ENCODE assay signal across 8 mouse cellular contexts in the genomic region with DNA sequence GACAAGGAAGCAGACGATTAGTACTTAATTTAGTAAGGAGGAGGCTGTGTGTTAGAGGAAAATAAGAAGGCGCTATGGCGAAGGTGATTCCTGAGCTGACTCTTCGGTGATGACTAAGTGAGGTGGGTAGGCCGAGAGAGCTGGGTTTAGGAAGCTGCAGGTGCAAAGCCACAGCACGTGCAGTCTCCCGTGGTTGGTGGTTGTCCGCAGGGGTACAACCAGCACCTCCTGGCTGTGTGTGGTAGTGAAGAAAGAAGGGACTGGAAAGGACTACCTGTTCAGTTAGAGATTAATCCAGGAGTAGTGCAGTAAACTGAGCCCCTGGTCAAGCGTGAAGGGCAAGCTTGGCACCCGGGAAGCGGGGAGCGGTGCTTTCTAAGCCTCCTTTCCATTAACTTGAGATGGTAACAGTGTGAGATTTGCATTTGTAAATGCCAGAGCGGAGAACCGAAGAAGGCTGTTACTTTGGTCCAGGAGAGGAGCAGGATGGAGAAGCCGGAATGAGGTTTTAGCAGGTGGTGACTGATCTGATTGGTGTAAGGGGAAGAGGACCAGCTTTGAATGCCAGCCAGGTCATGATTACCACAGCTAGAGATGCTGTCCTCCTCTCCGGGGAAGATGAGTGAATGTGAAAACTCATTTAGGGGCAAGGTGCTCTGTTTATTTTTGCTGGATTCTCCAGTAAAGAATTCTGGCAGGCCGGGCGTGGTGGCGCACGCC. TPM values are rescaled to one million over a fixed set of nuclear protein-coding genes. Genes with fewer than 3 reads are reported as not detected.
DNase-seq lines count a peak whose midpoint lies in the region; ATAC-seq and TF ChIP-seq lines count a peak whose summit lies in the region.

No protein-coding gene starts in this region.

- intact Hi-C loops in heart, postnatal 14 days (cut with DNase I), result no loop called here

- H3K4me2 ChIP-seq in heart, embryonic 12.5 days, result peak overlapping the region; percentile 83
- peak overlapping the region; percentile 91 for H3K4me2 ChIP-seq in hindbrain, embryonic 12.5 days (replicated peaks)
- H3K4me2 ChIP-seq in limb, embryonic 14.5 days (replicated peaks; ENCODE audit: low read depth, low read length, severe bottlenecking), result peak overlapping the region; percentile 94
- H3K4me2 ChIP-seq in neural tube, embryonic 13.5 days, result peak overlapping the region; percentile 84

- H3K4me3 ChIP-seq in heart, embryonic 12.5 days, result peak overlapping the region; percentile 66
- H3K4me3 ChIP-seq in hindbrain, embryonic 12.5 days, result peak overlapping the region; percentile 57
- peak overlapping the region; percentile 64 for H3K4me3 ChIP-seq in limb, embryonic 14.5 days (replicated peaks; ENCODE audit: low read length)
- H3K4me3 ChIP-seq in neural tube, embryonic 13.5 days, result peak overlapping the region; percentile 56

- peak overlapping the region; percentile 1; the same call in 1 of the 2 replicates for H3K27ac ChIP-seq in heart, embryonic 12.5 days (ENCODE audit: poor library complexity, severe bottlenecking)
- no peak overlapping the region for H3K27ac ChIP-seq in hindbrain, embryonic 12.5 days
- H3K27ac ChIP-seq in limb, embryonic 14.5 days (replicated peaks; ENCODE audit: low read depth, low read length), result no peak overlapping the region
- H3K27ac ChIP-seq in neural tube, embryonic 13.5 days (replicated peaks), result peak overlapping the region; percentile 70; the same call in 1 of the 2 replicates

- WGBS in heart, embryonic 12.5 days, result 23% methylated on average over 20 of the region's 20 CpGs
- 22% methylated on average over 20 of the region's 20 CpGs for WGBS in hindbrain, embryonic 12.5 days
- 24% methylated on average over 20 of the region's 20 CpGs for WGBS in limb, embryonic 14.5 days
- 21% methylated on average over 20 of the region's 20 CpGs for WGBS in neural tube, embryonic 13.5 days

- no peak for DNase-seq in heart, postnatal 14 days
- DNase-seq in T-cell, adult 2 months (ENCODE audit: low spot score), result peak; percentile 71
- DNase-seq in limb, embryonic 14.5 days (ENCODE audit: low spot score), result no peak
- DNase-seq in adrenal gland, postnatal 36 days, result no peak
- DNase-seq in adrenal gland, adult 2 months, result no peak

- no peak for TF ChIP-seq POLR2A in limb, embryonic 14.5 days (IDR thresholded peaks at IDR 0.05; ENCODE audit: borderline replicate concordance, extremely low read depth, insufficient read depth, insufficient read length)

- H3K4me1 ChIP-seq in heart, embryonic 12.5 days (replicated peaks), result peaks cover 71% of the 10 kb centered on the region
- peaks cover 41% of the 10 kb centered on the region for H3K4me1 ChIP-seq in hindbrain, embryonic 12.5 days
- H3K4me1 ChIP-seq in limb, embryonic 14.5 days (ENCODE audit: control insufficient read depth, insufficient read depth, low read length), result peaks cover 30% of the 10 kb centered on the region
- H3K4me1 ChIP-seq in neural tube, embryonic 13.5 days (replicated peaks), result peaks cover 55% of the 10 kb centered on the region

- H3K9ac ChIP-seq in heart, embryonic 12.5 days, result peak overlapping the region; percentile 81
- H3K9ac ChIP-seq in hindbrain, embryonic 12.5 days, result peak overlapping the region; percentile 75
- H3K9ac ChIP-seq in limb, embryonic 14.5 days (ENCODE audit: low read depth, low read length, severe bottlenecking), result no peak overlapping the region; the same call in 1 of the 2 replicates
- H3K9ac ChIP-seq in neural tube, embryonic 13.5 days, result peak overlapping the region; percentile 82

- H3K27me3 ChIP-seq in heart, embryonic 12.5 days (replicated peaks), result no peaks in the 10 kb centered on the region
- H3K27me3 ChIP-seq in hindbrain, embryonic 12.5 days, result peaks cover 42% of the 10 kb centered on the region
- 0 out of 2 replicates have a peak, but pooled peaks cover 6% of the 10 kb centered on the region for H3K27me3 ChIP-seq in limb, embryonic 14.5 days (ENCODE audit: control insufficient read depth, insufficient read depth, low read length)
- peaks cover 47% of the 10 kb centered on the region for H3K27me3 ChIP-seq in neural tube, embryonic 13.5 days

- peaks cover 3% of the 10 kb centered on the region; the same call in 1 of the 2 replicates for H3K36me3 ChIP-seq in heart, embryonic 12.5 days
- no peaks in the 10 kb centered on the region for H3K36me3 ChIP-seq in hindbrain, embryonic 12.5 days
- 0 out of 2 replicates have a peak, but pooled peaks cover 8% of the 10 kb centered on the region for H3K36me3 ChIP-seq in limb, embryonic 14.5 days (ENCODE audit: control insufficient read depth, insufficient read depth, low read length)
- H3K36me3 ChIP-seq in neural tube, embryonic 13.5 days, result no peaks in the 10 kb centered on the region

- H3K9me3 ChIP-seq in heart, embryonic 12.5 days (replicated peaks), result no peaks in the 10 kb centered on the region
- no peaks in the 10 kb centered on the region for H3K9me3 ChIP-seq in hindbrain, embryonic 12.5 days (replicated peaks)
- H3K9me3 ChIP-seq in limb, embryonic 14.5 days (ENCODE audit: control insufficient read depth, low read length), result no peaks in the 10 kb centered on the region
- no peaks in the 10 kb centered on the region for H3K9me3 ChIP-seq in neural tube, embryonic 13.5 days

- ATAC-seq in heart, embryonic 12.5 days (ENCODE audit: insufficient number of reproducible peaks, low FRiP score), result no peak
- no peak for ATAC-seq in hindbrain, embryonic 12.5 days (ENCODE audit: low FRiP score)
- ATAC-seq in limb, embryonic 14.5 days (ENCODE audit: low FRiP score, low read depth), result no peak
- no peak; the same call in 1 of the 2 replicates for ATAC-seq in neural tube, embryonic 13.5 days (ENCODE audit: low read depth)

RNA-seq across cellular contexts. Expression of a gene that starts 2.1 kb away (rescaled TPM):
- polyA plus RNA-seq in heart, embryonic 12.5 days (2016; fragmentation: Nextera tagmentation; extraction: Ambion mirVana), result 72.3 and 76.7 TPM in 2 replicates
- total RNA-seq in heart, postnatal 14 days (2021), result 100 to 1,000 TPM; 136 to 143 TPM
- polyA plus RNA-seq in hindbrain, embryonic 12.5 days (2016; fragmentation: Nextera tagmentation; extraction: Ambion mirVana), result 18.7 and 19.3 TPM in 2 replicates
- polyA plus RNA-seq in limb, embryonic 14.5 days (2012; rRNA removed), result 53.4 and 54.2 TPM in 2 replicates
- polyA plus RNA-seq in limb, embryonic 14.5 days (2014; fragmentation: Nextera tagmentation; extraction: Ambion mirVana), result 44.2 and 44.3 TPM in 2 replicates
- 10.7 and 12.9 TPM in 2 replicates for polyA plus RNA-seq in neural tube, embryonic 13.5 days (2015; fragmentation: Nextera tagmentation; extraction: Ambion mirVana)
- 100 to 1,000 TPM; 155 to 158 TPM for total RNA-seq in adrenal gland, postnatal 36 days (2021)
- total RNA-seq in adrenal gland, adult 2 months (2021), result 100 to 1,000 TPM; 136 to 174 TPM
- 74.7 and 101 TPM in 2 replicates for polyA plus RNA-seq in adrenal gland, adult 2 months (2012; rRNA removed)

RNA-seq across cellular contexts. Expression of a gene that starts 21.6 kb away (rescaled TPM):
- 17.3 and 17.5 TPM in 2 replicates for polyA plus RNA-seq in heart, embryonic 12.5 days (2016; fragmentation: Nextera tagmentation; extraction: Ambion mirVana)
- 10 to 100 TPM; 32.7 to 32.8 TPM for total RNA-seq in heart, postnatal 14 days (2021)
- polyA plus RNA-seq in hindbrain, embryonic 12.5 days (2016; fragmentation: Nextera tagmentation; extraction: Ambion mirVana), result 28.7 and 30.3 TPM in 2 replicates
- 32.0 and 35.2 TPM in 2 replicates for polyA plus RNA-seq in limb, embryonic 14.5 days (2012; rRNA removed)
- polyA plus RNA-seq in limb, embryonic 14.5 days (2014; fragmentation: Nextera tagmentation; extraction: Ambion mirVana), result 24.6 and 30.4 TPM in 2 replicates
- 39.9 and 42.8 TPM in 2 replicates for polyA plus RNA-seq in neural tube, embryonic 13.5 days (2015; fragmentation: Nextera tagmentation; extraction: Ambion mirVana)
- 10 to 100 TPM; 27.9 to 48.1 TPM for total RNA-seq in adrenal gland, postnatal 36 days (2021)
- total RNA-seq in adrenal gland, adult 2 months (2021), result 10 to 100 TPM; 32.9 to 42.3 TPM
- 38.0 and 50.0 TPM in 2 replicates for polyA plus RNA-seq in adrenal gland, adult 2 months (2012; rRNA removed)

RNA-seq across cellular contexts. Expression of a gene that starts 26.7 kb away (rescaled TPM):
- 110 and 111 TPM in 2 replicates for polyA plus RNA-seq in heart, embryonic 12.5 days (2016; fragmentation: Nextera tagmentation; extraction: Ambion mirVana)
- total RNA-seq in heart, postnatal 14 days (2021), result 10 to 100 TPM; 91.1 to 94.4 TPM
- polyA plus RNA-seq in hindbrain, embryonic 12.5 days (2016; fragmentation: Nextera tagmentation; extraction: Ambion mirVana), result 136 and 138 TPM in 2 replicates
- 78.2 and 84.3 TPM in 2 replicates for polyA plus RNA-seq in limb, embryonic 14.5 days (2012; rRNA removed)
- 103 and 110 TPM in 2 replicates for polyA plus RNA-seq in limb, embryonic 14.5 days (2014; fragmentation: Nextera tagmentation; extraction: Ambion mirVana)
- 120 and 133 TPM in 2 replicates for polyA plus RNA-seq in neural tube, embryonic 13.5 days (2015; fragmentation: Nextera tagmentation; extraction: Ambion mirVana)
- 100 to 1,000 TPM; 119 TPM for total RNA-seq in adrenal gland, postnatal 36 days (2021)
- 100 to 1,000 TPM; 105 to 110 TPM for total RNA-seq in adrenal gland, adult 2 months (2021)
- polyA plus RNA-seq in adrenal gland, adult 2 months (2012; rRNA removed), result 201 and 233 TPM in 2 replicates

Comparison
In these comparisons a context has a peak if more than half of its experiments do, and no peak if none do; other contexts are left out.
1. H3K27ac ChIP-seq: peak in heart, embryonic 12.5 days (single experiment) and neural tube, embryonic 13.5 days (single experiment); none in hindbrain, embryonic 12.5 days (single experiment) and limb, embryonic 14.5 days (single experiment).
2. Peak in every context shown above with its lines, with median percentiles within 50 percentile points of each other: H3K4me2 ChIP-seq and H3K4me3 ChIP-seq.